Mouse (Mus musculus): Measurements from ENCODE around the gene Csnk2a2. TPM values are rescaled to one million over a fixed set of nuclear protein-coding genes. Genes with fewer than 3 reads are reported as not detected.

The Csnk2a2 gene
- polyA plus RNA-seq, 1 experiment from 2014 or later = 15.4 TPM

GRCm38 (mm10) chr8:95504835-95505234 lies 15.0 kb upstream of the Csnk2a2 start:
- Histone ChIP-seq H3K4me2 (replicated peaks) (no peak overlapping the region), H3K27me3 (no peaks in the 10 kb centered on the region), H3K4me3 (no peak overlapping the region), H3K4me1 (no peaks in the 10 kb centered on the region), H3K9ac (no peak overlapping the region), H3K36me3 (no peaks in the 10 kb centered on the region), H3K27ac (no peak overlapping the region), H3K9me3 (no peaks in the 10 kb centered on the region)
- no peak for ATAC-seq (ENCODE audit: low FRiP score, low read depth)
- 72% methylated on average over 5 of the region's 5 CpGs for WGBS

GRCm38 (mm10) chr8:95502431-95502830 lies 12.6 kb upstream of the Csnk2a2 start:
- Histone ChIP-seq H3K9me3 (no peaks in the 10 kb centered on the region), H3K4me3 (no peak overlapping the region), H3K4me2 (replicated peaks) (no peak overlapping the region), H3K27me3 (no peaks in the 10 kb centered on the region), H3K27ac (no peak overlapping the region), H3K4me1 (no peaks in the 10 kb centered on the region), H3K36me3 (no peaks in the 10 kb centered on the region), H3K9ac (no peak overlapping the region)
- no peak for ATAC-seq (ENCODE audit: low FRiP score, low read depth)
- WGBS = 80% methylated on average over 7 of the region's 7 CpGs

- no peak overlapping the region for H3K9ac ChIP-seq
- no peak overlapping the region for H3K4me3 ChIP-seq
- 98% methylated on average over 5 of the region's 5 CpGs for WGBS
These were observed 10.6 kb upstream of the Csnk2a2 start for GRCm38 (mm10) chr8:95500436-95500835.

GRCm38 (mm10) chr8:95499266-95500064 lies 9.6 kb upstream of the Csnk2a2 start:
- no peak overlapping the region for H3K9ac ChIP-seq
- no peaks in the 10 kb centered on the region for H3K36me3 ChIP-seq
- H3K27ac ChIP-seq = no peak overlapping the region
- 75% methylated on average over 4 of the region's 4 CpGs for WGBS
- ATAC-seq (ENCODE audit: low FRiP score, low read depth) = no peak
- H3K4me1 ChIP-seq = no peaks in the 10 kb centered on the region
- no peak overlapping the region for H3K4me2 ChIP-seq (replicated peaks)
- H3K9me3 ChIP-seq = no peaks in the 10 kb centered on the region
- no peak overlapping the region for H3K4me3 ChIP-seq
- no peaks in the 10 kb centered on the region for H3K27me3 ChIP-seq

More at GRCm38 (mm10) chr8:95500436-95500835, 10.6 kb upstream of the Csnk2a2 start:
- Histone ChIP-seq H3K27ac (no peak overlapping the region), H3K9me3 (no peaks in the 10 kb centered on the region), H3K27me3 (no peaks in the 10 kb centered on the region), H3K36me3 (no peaks in the 10 kb centered on the region), H3K4me2 (replicated peaks) (no peak overlapping the region), H3K4me1 (no peaks in the 10 kb centered on the region)
- ATAC-seq (ENCODE audit: low FRiP score, low read depth) = no peak

- no peak for ATAC-seq (ENCODE audit: low FRiP score, low read depth)
These were observed 8.0 kb upstream of the Csnk2a2 start for GRCm38 (mm10) chr8:95497821-95498220.

GRCm38 (mm10) chr8:95496420-95496819 lies 6.6 kb upstream of the Csnk2a2 start:
- H3K4me1 ChIP-seq = no peaks in the 10 kb centered on the region
- H3K27me3 ChIP-seq = no peaks in the 10 kb centered on the region
- 31% methylated on average over 3 of the region's 3 CpGs for WGBS
- H3K9me3 ChIP-seq = no peaks in the 10 kb centered on the region
- no peak overlapping the region for H3K4me2 ChIP-seq (replicated peaks)
- no peak overlapping the region for H3K27ac ChIP-seq
- ATAC-seq (ENCODE audit: low FRiP score, low read depth) = no peak
- no peaks in the 10 kb centered on the region for H3K36me3 ChIP-seq
- no peak overlapping the region for H3K9ac ChIP-seq
- no peak overlapping the region for H3K4me3 ChIP-seq

More at GRCm38 (mm10) chr8:95497821-95498220, 8.0 kb upstream of the Csnk2a2 start:
- Histone ChIP-seq H3K27me3 (no peaks in the 10 kb centered on the region), H3K27ac (no peak overlapping the region), H3K36me3 (no peaks in the 10 kb centered on the region), H3K9me3 (no peaks in the 10 kb centered on the region), H3K4me1 (no peaks in the 10 kb centered on the region), H3K4me2 (replicated peaks) (no peak overlapping the region), H3K4me3 (no peak overlapping the region), H3K9ac (no peak overlapping the region)
- 70% methylated on average over 3 of the region's 3 CpGs for WGBS

- Histone ChIP-seq H3K4me2 (replicated peaks) (no peak overlapping the region), H3K4me1 (no peaks in the 10 kb centered on the region), H3K36me3 (no peaks in the 10 kb centered on the region), H3K9ac (no peak overlapping the region), H3K27me3 (no peaks in the 10 kb centered on the region), H3K4me3 (no peak overlapping the region), H3K27ac (no peak overlapping the region), H3K9me3 (no peaks in the 10 kb centered on the region)
- ATAC-seq (ENCODE audit: low FRiP score, low read depth) = no peak
- 70% methylated on average over 6 of the region's 6 CpGs for WGBS
These were observed 5.6 kb upstream of the Csnk2a2 start for GRCm38 (mm10) chr8:95495444-95495843.

- Histone ChIP-seq H3K9me3 (no peaks in the 10 kb centered on the region), H3K36me3 (no peaks in the 10 kb centered on the region), H3K9ac (no peak overlapping the region), H3K27ac (no peak overlapping the region), H3K4me3 (no peak overlapping the region), H3K27me3 (no peaks in the 10 kb centered on the region), H3K4me1 (peaks cover 11% of the 10 kb centered on the region), H3K4me2 (replicated peaks) (no peak overlapping the region)
- ATAC-seq (ENCODE audit: low FRiP score, low read depth) = no peak
- WGBS = 57% methylated on average over 4 of the region's 4 CpGs
These were observed 2.2 kb upstream of the Csnk2a2 start for GRCm38 (mm10) chr8:95492057-95492456.

GRCm38 (mm10) chr8:95488698-95489332 lies 1.0 kb downstream of the Csnk2a2 start:
- H3K4me2 ChIP-seq (replicated peaks) = peak overlapping the region; percentile 64

GRCm38 (mm10) chr8:95487800-95488697 lies 1.8 kb downstream of the Csnk2a2 start:
- ATAC-seq (ENCODE audit: low FRiP score, low read depth) = peak; percentile 45; the same call in 1 of the 2 replicates
- 1% methylated on average over 37 of the region's 95 CpGs for WGBS

More at GRCm38 (mm10) chr8:95488698-95489332, 1.0 kb downstream of the Csnk2a2 start:
- Histone ChIP-seq H3K36me3 (peaks cover 29% of the 10 kb centered on the region), H3K27me3 (no peaks in the 10 kb centered on the region), H3K27ac (no peak overlapping the region), H3K4me1 (peaks cover 13% of the 10 kb centered on the region), H3K9ac (peak overlapping the region; percentile 97), H3K9me3 (no peaks in the 10 kb centered on the region), H3K4me3 (peak overlapping the region; percentile 96)
- peak; percentile 89 for ATAC-seq (ENCODE audit: low FRiP score, low read depth)
- WGBS = under 1% methylated on average over 35 of the region's 42 CpGs

GRCm38 (mm10) chr8:95470008-95470407 lies 19.8 kb downstream of the Csnk2a2 start:
- Histone ChIP-seq H3K4me2 (replicated peaks) (no peak overlapping the region), H3K4me1 (no peaks in the 10 kb centered on the region), H3K36me3 (peaks cover 82% of the 10 kb centered on the region), H3K9ac (no peak overlapping the region), H3K27me3 (no peaks in the 10 kb centered on the region), H3K4me3 (no peak overlapping the region), H3K9me3 (no peaks in the 10 kb centered on the region), H3K27ac (no peak overlapping the region)
- ATAC-seq (ENCODE audit: low FRiP score, low read depth) = no peak
- WGBS = 95% methylated on average over 4 of the region's 4 CpGs

More at GRCm38 (mm10) chr8:95487800-95488697, 1.8 kb downstream of the Csnk2a2 start:
- no peaks in the 10 kb centered on the region for H3K27me3 ChIP-seq
- peaks cover 36% of the 10 kb centered on the region for H3K36me3 ChIP-seq
- H3K9me3 ChIP-seq = no peaks in the 10 kb centered on the region
- H3K9ac ChIP-seq = peak overlapping the region; percentile 97
- H3K27ac ChIP-seq = no peak overlapping the region
- H3K4me3 ChIP-seq = peak overlapping the region; percentile 96
- H3K4me1 ChIP-seq = peaks cover 13% of the 10 kb centered on the region
- peak overlapping the region; percentile 98 for H3K4me2 ChIP-seq (replicated peaks)

GRCm38 (mm10) chr8:95468995-95469394 lies 20.8 kb downstream of the Csnk2a2 start:
- Histone ChIP-seq H3K36me3 (peaks cover 83% of the 10 kb centered on the region), H3K27me3 (no peaks in the 10 kb centered on the region), H3K9me3 (no peaks in the 10 kb centered on the region), H3K27ac (no peak overlapping the region), H3K9ac (no peak overlapping the region), H3K4me3 (no peak overlapping the region), H3K4me2 (replicated peaks) (no peak overlapping the region), H3K4me1 (no peaks in the 10 kb centered on the region)
- WGBS = 91% methylated on average over 3 of the region's 3 CpGs
- ATAC-seq (ENCODE audit: low FRiP score, low read depth) = no peak
